Mouse (Mus musculus) c-Kit-positive CD71-negative TER-119-negative erythroid progenitor cells, embryonic 14.5 days (primary cell): Measurements from ENCODE around the gene Tmem132b.

Experiments used
- DNase-seq: peaks from one replicate; pipeline ENCODE4 v3.0.0-alpha.2; 2013; ENCODE audit warnings: low read depth

Tmem132b gene

DNA sequence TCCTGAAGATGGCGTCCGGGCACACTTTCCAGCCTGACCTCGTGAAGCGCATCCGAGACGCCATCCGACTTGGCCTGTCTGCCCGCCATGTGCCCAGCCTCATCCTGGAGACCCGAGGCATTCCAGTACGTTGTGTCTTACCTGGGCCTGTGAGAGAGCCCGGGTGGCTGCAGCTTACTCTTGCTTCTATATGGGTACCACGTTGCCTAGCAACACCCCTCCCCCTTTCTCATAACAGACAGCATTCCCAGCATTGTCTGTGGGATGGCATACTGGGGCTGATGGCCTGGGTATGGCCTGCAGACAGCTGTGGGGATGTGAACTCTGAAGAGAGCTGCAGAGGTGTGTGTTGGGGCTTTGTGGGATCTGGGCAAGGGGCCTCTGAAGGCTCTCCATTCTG, 16.6 kb upstream of the Tmem132b start:
- DNase-seq = no peak

GRCm38 (mm10) chr5:125518640-125519039, 12.9 kb upstream of the Tmem132b start:
- no peak for DNase-seq

DNA sequence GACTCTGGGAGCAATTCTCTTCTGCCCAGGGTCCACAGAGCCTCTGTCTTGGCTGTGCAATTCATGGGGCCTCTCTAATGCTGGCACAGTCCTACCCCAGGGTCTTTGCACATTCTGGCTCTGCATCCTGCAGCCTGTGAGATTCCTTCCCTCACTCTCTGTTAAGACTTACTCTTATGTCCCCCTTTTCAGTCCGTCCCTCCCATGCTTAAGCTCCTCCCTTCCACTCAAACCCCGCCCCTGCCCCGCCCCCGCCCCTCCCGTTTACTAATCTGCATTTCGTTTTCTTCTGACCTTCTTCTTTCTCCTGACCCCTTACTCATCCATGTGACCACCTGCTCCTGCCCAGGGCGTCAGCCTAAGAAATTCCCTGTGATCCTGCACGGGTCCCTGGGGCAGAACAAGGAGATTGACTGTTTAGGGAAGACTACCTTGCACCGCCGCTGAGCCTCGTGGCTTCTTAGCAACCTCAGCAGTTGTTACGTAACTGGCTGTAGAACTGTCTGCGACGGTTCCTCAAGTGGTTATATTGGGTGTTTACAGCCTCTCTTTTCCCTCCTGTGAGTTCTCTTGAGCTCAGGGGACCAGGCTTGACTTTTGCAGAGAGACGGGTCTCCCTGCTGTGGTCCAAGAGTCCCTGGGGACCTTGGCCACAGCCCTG, 10.5 kb upstream of the Tmem132b start:
- no peak for DNase-seq

- DNase-seq = no peak
Measured at GRCm38 (mm10) chr5:125523361-125523760, 8.2 kb upstream of the Tmem132b start.

DNA sequence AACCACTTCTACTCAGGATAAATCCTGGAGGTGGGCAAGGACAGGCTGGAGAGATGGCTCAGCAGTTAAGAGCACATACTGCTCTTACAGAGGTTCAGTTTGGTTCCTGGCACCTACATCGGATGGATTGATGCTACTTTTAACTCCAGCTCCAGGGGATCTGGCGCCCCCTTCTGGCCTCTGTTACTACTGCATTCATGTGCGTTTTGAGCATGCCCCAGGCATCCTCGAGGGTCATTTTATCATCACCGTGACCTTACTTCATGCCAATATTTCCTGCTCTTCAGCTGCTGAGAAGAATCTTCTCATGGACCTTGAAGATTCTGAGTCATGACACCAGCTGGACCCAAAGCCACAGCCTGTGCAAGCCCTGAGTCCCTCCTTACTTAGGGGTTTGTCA, 6.1 kb upstream of the Tmem132b start:
- DNase-seq = no peak

DNA sequence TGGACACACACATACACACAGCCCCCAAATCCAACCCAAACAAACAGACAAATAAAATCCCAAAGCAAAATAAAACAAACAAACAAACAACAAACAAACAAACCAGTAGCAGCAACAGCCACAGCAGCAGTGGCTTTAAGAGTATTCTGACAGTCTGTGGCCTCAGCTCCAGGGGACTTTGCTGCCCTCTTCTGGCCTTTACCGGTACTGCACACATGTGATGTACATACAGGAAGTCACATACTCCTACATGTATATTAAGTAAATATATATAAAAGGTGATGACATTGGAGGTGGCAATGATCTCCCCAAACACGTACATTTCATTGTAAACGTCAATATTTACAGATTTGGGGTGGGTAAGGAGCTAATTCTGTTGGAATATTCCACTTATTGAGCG, 5.1 kb upstream of the Tmem132b start:
- DNase-seq = no peak

DNA sequence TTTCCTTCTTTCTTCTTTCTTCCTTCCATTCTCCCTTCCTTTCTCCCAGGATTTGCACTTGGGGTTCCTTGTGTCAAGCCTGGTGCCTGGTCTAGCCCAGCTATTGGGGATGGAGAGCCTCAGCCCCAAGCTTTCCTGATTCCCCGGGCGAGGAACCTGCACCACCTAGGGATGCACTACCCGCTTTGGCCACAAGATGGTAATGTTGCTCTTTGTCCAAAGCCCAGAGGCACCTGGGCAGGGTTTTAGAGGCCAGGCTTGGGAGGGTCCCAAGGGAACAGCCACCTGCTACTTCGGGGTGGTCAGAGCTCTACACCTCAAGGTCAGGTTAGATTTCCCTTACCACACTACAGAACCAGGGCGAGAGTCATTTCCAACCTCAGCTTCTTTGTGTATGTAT, 2.5 kb upstream of the Tmem132b start:
- DNase-seq = no peak

- no peak for DNase-seq
Measured at GRCm38 (mm10) chr5:125532191-125532544, 594 bp downstream of the Tmem132b start.

DNA sequence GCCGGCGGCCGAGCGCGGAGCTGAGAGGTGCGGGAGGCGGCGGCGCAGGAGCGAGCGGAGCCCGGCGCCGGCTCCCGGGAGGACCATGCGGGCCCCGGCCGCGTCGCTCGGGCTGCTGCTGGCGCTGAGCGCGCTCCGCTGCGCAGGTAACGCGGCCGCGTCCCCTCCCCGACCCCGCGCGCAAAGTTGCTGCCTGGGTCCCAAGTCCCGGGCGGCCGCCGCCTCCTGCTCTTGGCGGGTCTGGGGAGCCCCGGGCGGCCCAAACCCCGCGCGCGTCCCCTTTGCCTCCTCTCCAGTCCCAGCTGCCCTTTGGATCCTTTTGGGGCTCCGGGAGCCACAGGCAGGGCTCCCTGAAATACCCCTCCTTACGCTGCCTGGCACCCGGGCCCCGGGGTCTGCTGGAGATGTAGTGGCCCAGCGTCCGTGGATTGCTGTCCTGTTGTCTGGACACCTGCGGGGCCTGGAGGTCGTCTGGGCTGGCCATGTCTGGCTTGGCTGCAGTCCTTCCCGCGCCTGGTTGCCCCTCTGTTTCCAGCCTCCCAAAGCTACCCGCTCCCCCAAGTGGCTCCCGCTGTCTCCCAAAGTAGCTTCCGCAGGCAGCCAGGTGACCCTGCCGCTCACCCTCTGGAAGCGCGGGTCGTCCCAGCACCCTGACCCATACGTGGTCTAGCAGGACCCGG, 1.1 kb downstream of the Tmem132b start:
- no peak for DNase-seq

DNA sequence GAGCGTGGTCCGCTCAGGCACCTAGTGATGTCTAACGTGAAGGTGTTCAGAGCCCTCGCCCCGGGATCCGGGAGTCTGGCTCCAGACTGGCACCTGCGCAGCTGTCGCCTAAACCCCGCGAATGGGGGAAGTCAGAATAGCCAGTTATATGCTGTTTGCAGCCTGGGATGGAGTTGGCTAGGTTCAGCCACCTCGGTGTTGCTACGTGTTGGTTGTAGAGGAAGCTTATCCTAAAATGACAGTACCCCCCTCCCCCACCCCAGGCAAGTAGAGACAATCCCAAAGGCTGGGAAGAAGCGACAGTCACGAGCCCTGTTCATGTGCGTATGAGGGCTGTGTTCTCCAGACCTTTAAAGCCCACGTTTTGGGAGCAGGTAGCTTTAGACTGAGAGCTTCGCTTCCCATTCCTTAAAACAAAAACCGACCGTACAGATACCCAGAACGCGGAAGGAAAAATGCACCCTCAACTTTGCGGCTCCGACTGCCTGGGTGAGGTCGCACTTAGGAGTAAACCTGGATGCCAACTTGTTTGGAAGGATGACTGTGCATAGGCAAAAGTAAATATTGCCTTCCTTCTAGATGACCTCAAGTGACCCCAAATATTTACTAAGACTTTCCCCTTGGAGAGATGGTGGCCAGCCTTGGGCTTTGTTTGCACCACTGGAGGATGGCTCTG, 1.8 kb downstream of the Tmem132b start:
- DNase-seq = no peak

DNA sequence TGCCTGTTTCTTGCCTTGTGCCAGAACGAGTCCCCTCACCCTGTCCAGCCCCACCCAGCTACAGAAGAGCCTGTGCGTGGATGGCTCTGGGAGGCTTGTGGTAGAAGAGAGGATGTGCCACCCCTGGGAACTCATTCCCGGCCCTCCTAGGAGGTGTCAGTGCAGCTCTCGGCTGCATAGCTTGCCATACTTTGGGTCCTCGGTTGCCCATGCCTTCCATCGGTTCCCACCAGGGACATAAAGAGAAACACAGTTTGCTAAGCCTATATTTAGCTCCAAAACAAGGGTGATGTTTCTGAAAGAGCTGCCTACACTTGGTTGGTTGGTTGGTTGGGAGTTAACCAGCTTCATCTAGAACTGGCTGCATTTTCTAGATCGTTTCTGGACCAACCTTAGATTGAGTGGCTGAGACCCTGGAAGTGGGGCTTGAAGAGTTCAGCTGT, 2.6 kb downstream of the Tmem132b start:
- no peak for DNase-seq

- DNase-seq = no peak
Measured at GRCm38 (mm10) chr5:125534611-125535324, 3.2 kb downstream of the Tmem132b start.

- DNase-seq = no peak
Measured at GRCm38 (mm10) chr5:125545090-125545489, 13.5 kb downstream of the Tmem132b start.

DNA sequence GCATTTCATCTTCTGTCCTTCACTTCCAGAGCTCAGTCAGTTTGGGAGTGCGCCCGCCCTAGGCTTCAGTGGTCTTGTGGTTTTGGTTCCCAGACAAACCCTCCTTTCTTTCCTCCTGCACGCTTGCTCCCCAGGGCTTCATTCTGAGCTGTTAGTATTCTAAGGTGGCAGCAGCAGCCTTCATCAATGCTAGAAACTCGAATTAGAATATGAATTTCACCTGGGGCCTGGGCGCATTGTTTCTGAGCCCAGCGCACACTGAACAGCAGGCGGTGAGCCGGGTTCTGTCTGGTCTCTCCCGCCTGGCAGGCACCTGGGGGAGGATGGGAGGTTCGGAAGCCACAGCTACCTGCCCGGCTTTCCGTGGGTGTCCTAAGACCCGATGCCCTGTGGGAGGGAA, 14.7 kb downstream of the Tmem132b start:
- no peak for DNase-seq

- DNase-seq = no peak
Measured at GRCm38 (mm10) chr5:125549750-125550489, 18.3 kb downstream of the Tmem132b start.

DNA sequence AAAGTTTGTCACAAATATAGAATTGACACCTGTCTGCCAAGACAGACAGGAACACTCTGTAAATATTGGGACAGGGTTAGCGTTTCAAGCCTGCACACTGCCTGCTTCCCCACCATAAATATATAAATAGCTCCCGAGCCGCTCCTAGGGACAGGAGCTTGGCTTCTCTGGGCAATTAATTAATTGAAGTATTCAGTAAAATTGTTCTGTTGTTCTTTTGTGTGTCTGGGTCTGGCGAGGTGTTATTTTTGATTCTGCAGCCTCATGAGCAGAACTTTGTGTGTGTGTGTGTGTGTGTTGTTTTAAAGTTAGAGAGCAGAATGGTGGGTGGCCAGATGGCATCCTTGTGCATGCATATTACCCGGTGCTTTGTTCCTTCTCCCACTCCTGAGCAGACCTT, 24.2 kb downstream of the Tmem132b start:
- no peak for DNase-seq

DNA sequence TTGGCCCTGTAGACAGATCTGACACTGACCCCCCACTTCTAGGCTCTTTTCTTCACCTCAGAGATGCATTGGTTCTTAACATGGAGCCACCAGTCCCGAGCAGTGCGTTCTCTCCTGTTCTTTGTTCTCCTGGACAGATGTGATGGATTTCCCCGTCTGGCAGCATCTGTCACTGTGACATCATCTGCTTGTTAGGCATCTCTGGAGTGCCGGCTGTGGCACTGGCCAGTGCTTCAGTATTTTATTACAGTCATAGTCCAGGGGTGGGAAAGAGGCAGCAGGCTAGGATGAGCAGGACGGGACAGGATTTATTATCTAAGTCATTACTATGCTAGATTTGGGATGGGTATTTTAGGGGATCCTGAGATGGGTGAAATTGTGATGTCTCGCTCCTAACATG, 31.9 kb downstream of the Tmem132b start:
- no peak for DNase-seq

DNA sequence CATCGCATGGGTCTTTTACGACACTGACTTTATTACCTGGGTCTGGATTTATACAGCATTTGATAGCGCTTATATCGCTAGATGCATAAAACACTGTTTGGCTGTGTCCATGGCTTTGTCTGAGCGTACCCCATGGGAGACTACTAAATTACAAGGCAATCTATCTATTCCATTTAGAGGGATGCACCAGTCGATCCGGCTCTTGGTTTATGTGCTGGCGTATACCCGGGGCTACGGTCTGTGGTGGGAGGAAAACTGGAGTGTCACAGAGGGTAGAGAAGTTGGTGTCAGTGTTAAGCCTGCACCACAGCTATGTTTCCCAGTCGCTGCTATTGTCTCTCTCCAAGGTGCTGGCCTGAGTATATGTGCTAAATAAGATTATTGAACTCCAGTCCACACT, 34.2 kb downstream of the Tmem132b start:
- no peak for DNase-seq

GRCm38 (mm10) chr5:125568457-125568856, 36.9 kb downstream of the Tmem132b start:
- DNase-seq = no peak

DNA sequence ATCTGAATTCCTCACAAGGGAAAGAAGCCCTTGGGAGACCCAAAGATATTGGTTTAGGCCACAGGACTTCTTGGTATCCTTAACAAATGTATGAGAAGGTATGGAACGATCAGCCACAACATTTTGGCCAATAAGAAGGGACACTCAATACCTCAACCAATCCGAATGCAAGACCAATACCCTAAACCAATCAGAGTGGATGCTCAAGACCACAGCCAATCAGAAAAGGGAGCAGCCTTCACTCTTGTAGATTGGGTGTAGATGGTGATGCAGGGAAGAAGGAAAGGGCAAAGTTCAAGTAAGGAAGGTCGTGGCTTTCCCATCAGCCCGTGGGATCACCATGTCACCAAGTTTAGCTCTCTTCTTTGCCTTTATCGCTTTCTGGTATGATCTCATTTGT, 40.4 kb downstream of the Tmem132b start:
- no peak for DNase-seq

GRCm38 (mm10) chr5:125574886-125575285, 43.3 kb downstream of the Tmem132b start:
- DNase-seq = no peak

GRCm38 (mm10) chr5:125575866-125576265, 44.3 kb downstream of the Tmem132b start:
- no peak for DNase-seq
